Mouse (Mus musculus) ES-E14 (cell line): Measurements from ENCODE around the gene Pgbd5. TPM values are rescaled to one million over a fixed set of nuclear protein-coding genes. Genes with fewer than 3 reads are reported as not detected.

ENCODE experiments used
- DNase-seq: peaks from one replicate; pipeline ENCODE4 v3.0.0-alpha.2; 2013; ENCODE audit warnings: low read depth, low spot score
- H3K27ac ChIP-seq: 2 replicates; pipeline ENCODE4 v1.5.1; 2012; ENCODE audit warnings: low read depth, mild to moderate bottlenecking, low read length, moderate library complexity, mixed read lengths; ENCODE audit not compliant: poor library complexity, insufficient read depth, severe bottlenecking
- H3K36me3 ChIP-seq: 2 replicates; pipeline ENCODE4 v1.6.1; 2012; ENCODE audit warnings: mild to moderate bottlenecking, low read length, moderate library complexity, mixed read lengths; ENCODE audit not compliant: control insufficient read depth, poor library complexity, insufficient read depth, severe bottlenecking
- H3K4me1 ChIP-seq, 2 experiments: fragments of 150-350 bp in 1 of 2; sonication (generic) in 1 of 2; 2 replicates each; pipeline ENCODE4 v1.6.1; 2012; ENCODE audit warnings: low read length in 2 of 2, mild to moderate bottlenecking in 1 of 2, mixed read lengths in 1 of 2; ENCODE audit not compliant: control insufficient read depth in 2 of 2, insufficient read depth in 2 of 2, poor library complexity in 1 of 2
- H3K4me3 ChIP-seq, 2 experiments: fragments of 150-350 bp in 1 of 2; sonication (generic) in 1 of 2; 2 replicates each; pipeline ENCODE4 v1.5.1; 2012; ENCODE audit warnings: low read length in 2 of 2, low read depth in 1 of 2, mild to moderate bottlenecking in 1 of 2, mixed read lengths in 1 of 2; ENCODE audit not compliant: insufficient read depth in 1 of 2, poor library complexity in 1 of 2, severe bottlenecking in 1 of 2
- H3K9ac ChIP-seq: 2 replicates; pipeline ENCODE4 v1.6.1; 2012; ENCODE audit warnings: low read depth, mild to moderate bottlenecking, low read length, mixed read lengths; ENCODE audit not compliant: poor library complexity, insufficient read depth, severe bottlenecking
- H3K9me3 ChIP-seq: fragments of 150-350 bp; sonication (generic); 2 replicates; pipeline ENCODE4 v1.6.1; 2012; ENCODE audit warnings: low read depth, mild to moderate bottlenecking, low read length; ENCODE audit not compliant: control insufficient read depth, insufficient read depth
- CHD2 ChIP-seq: IDR thresholded peaks from 2 replicates; pipeline ENCODE4 v1.6.1; 2014; ENCODE audit warnings: mild to moderate bottlenecking, low read depth, low read length, inconsistent platforms
- HCFC1 ChIP-seq: IDR thresholded peaks from 2 replicates; pipeline ENCODE4 v1.6.1; 2012; ENCODE audit warnings: low read length, inconsistent platforms, borderline replicate concordance; ENCODE audit not compliant: insufficient read depth
- MAFK ChIP-seq: IDR thresholded peaks from 2 replicates; pipeline ENCODE4 v1.6.1; 2014; ENCODE audit warnings: mild to moderate bottlenecking, low read depth, low read length, inconsistent platforms; ENCODE audit not compliant: insufficient read depth
- ZC3H11A ChIP-seq: IDR thresholded peaks from 2 replicates; pipeline ENCODE4 v1.6.1; 2012; ENCODE audit warnings: low read depth, mild to moderate bottlenecking, inconsistent platforms, low read length, borderline replicate concordance
- ZNF384 ChIP-seq: IDR thresholded peaks from 2 replicates; pipeline ENCODE4 v1.6.1; 2012; ENCODE audit warnings: low read depth, low read length, inconsistent platforms
- in situ Hi-C, 2 experiments: fragments of 600-800 bp; cut with MboI; formaldehyde crosslinking; loops; one replicate each; pipeline ENCODE4 v1.15.1; 2025; ENCODE audit warnings: low sequenced_read_pairs in 2 of 2, inconsistent platforms in 1 of 2; ENCODE audit not compliant: unreplicated experiment in 2 of 2
- total RNA-seq: library from RNA; depleted of rRNA; stranded (reverse); fragments of 300-350 nt; gene quantifications from 2 replicates; pipeline ENCODE4 v1.2.3, GENCODE M21; 2012

Pgbd5 gene
- total RNA-seq, 1 experiment: 2.1 TPM

DNA sequence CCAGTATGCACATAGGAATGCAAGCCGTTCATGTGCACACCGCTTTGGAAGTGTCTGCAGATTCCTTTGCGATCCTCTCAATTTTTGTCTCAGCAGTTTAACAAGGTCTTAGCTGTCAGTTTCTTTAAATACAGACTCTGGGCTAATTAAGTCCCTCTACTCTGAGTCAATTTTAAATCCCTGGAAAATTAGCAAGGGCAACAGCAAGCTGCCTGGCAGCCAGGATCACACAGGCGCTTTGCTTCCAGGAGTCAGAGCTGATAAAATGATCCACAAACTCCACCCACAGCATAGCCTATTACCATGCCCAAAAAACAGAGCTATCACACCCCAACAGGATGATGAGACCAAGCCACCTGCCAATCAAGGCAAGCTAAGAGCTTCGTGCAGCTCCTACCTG lies 65.7 kb downstream of the Pgbd5 start:
- peaks cover 0 to 2% of the 10 kb centered on the region in 2 experiments; a peak in 3 of 4 replicates for H3K4me1 ChIP-seq
- TF ChIP-seq MAFK: no peak
- no peak for TF ChIP-seq HCFC1
- no peak for TF ChIP-seq CHD2
- no peak for TF ChIP-seq ZC3H11A
- TF ChIP-seq ZNF384: no peak
- H3K36me3 ChIP-seq: no peaks in the 10 kb centered on the region
- in situ Hi-C loops: no loop called here
- H3K27ac ChIP-seq: no peak overlapping the region
- H3K9ac ChIP-seq: no peak overlapping the region
- DNase-seq: no peak
- no peak overlapping the region for H3K4me3 ChIP-seq
- H3K9me3 ChIP-seq: no peaks in the 10 kb centered on the region

DNA sequence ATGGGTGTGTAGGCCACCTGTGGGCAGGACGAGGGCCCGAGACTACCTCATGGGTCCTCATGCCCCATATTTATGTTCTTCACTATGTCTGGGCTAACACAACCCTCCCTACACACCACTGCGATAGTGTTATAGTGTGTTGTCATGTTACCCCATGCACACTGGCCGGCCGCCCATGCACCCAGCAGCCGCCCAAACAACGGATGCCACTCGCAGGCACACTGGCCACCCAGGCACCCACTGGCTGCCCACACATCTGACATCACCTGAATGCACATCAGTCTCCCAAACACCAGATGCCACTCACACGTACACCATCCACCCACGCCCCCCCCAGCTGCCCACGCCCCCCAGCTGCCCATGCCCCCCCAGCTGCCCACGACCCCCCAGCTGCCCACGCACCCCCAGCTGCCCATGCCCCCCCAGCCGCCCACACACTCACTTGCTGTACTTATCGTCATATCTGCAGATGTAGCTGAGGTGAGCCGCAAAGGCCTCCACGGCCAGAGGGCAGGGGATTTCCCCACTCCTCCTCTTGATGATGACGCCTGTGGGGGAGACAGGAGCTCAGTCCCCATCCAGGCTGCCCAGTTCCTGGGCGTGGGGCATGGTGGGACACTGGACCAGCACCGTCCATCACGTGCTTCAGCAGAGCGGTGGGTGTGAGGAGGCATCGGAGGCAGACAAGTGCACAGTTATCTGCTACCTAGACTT lies 67.9 kb downstream of the Pgbd5 start:
- H3K9me3 ChIP-seq: no peaks in the 10 kb centered on the region
- no peaks in the 10 kb centered on the region for H3K36me3 ChIP-seq
- peaks cover 0 to 2% of the 10 kb centered on the region in 2 experiments; a peak in 3 of 4 replicates for H3K4me1 ChIP-seq
- no peak overlapping the region; the same call in 1 of the 2 replicates for H3K27ac ChIP-seq
- DNase-seq: no peak
- in situ Hi-C loops: no loop called here
- H3K4me3 ChIP-seq: no peak overlapping the region
- TF ChIP-seq MAFK (no peak), CHD2 (no peak), ZNF384 (no peak)
- no peak overlapping the region for H3K9ac ChIP-seq

DNA sequence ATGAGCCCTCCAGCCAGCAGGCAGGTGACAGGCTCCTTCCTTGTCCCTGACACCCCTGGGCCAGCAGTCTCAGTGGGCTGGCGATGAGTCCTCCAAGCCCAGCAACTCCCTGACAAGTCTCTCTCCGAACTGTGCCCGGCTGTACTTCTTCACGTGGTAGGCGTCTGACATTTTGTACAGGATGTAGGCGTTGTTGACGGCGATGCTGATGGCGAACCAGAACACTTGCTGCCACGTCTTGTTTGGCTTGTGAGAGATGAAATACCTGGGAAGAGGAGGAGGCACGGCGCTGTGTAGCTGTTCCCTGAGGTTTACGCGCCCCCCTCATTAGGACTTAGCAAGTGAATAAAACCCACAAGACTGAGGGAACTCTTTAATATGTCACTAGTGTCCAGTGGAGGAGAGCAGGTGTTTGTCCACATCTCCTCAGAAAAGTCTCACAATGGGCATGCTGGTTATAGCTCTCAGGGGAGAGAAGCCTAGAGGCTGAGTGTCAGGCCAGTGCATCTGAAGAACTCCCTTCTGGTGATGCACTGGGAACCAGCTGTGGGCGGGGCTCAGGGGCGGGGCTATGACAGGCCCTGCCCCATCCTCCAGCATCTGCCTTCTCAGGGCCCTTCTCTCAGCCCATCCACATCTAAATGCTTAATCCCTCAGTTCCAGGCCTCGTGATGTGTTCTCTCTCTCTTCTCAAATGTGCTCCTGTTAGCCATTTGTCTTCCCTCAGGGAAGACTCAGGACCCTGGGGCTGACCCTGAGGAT lies 68.9 kb downstream of the Pgbd5 start:
- no peak for TF ChIP-seq HCFC1
- no peak for TF ChIP-seq CHD2
- no peak for TF ChIP-seq ZC3H11A
- no peak for TF ChIP-seq MAFK
- no peak for TF ChIP-seq ZNF384
- in situ Hi-C loops: no loop called here
- Histone ChIP-seq H3K9me3 (no peaks in the 10 kb centered on the region), H3K27ac (no peak overlapping the region), H3K36me3 (no peaks in the 10 kb centered on the region), H3K4me1 (peaks cover 0 to 2% of the 10 kb centered on the region in 2 experiments; a peak in 2 of 4 replicates), H3K9ac (no peak overlapping the region), H3K4me3 (no peak overlapping the region)
- peak; percentile 38 for DNase-seq

DNA sequence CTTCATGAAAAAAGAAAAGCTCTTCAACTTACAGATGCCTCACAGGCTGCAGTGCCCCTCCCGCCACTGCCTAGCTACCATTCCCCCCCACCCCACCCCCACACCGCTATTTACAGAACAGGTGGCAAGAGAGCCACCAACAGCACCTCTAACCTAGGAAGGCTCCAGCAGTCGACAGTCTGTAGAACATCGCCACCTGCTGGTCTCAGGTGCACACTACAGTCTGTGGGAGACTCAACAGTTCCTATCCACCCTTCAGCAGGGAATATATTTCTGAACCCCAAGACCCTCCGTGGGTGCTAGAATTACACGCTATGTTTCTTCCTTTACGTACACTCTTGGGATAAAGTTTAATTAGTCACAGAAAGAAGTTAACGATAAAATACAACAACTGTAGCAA lies 71.2 kb downstream of the Pgbd5 start:
- peaks cover 0 to 2% of the 10 kb centered on the region in 2 experiments; a peak in 1 of 4 replicates for H3K4me1 ChIP-seq
- H3K36me3 ChIP-seq: no peaks in the 10 kb centered on the region
- no peaks in the 10 kb centered on the region for H3K9me3 ChIP-seq
- H3K27ac ChIP-seq: no peak overlapping the region
- peak; percentile 41 for DNase-seq
- TF ChIP-seq CHD2 (no peak), MAFK (no peak), ZC3H11A (peak; percentile 75; the same call in 1 of the 2 replicates), HCFC1 (no peak)
- no peak overlapping the region for H3K4me3 ChIP-seq
- in situ Hi-C loops: no loop called here
- H3K9ac ChIP-seq: no peak overlapping the region
